Comparison of ENCODE assay signal across 8 mouse cellular contexts in the genomic region with DNA sequence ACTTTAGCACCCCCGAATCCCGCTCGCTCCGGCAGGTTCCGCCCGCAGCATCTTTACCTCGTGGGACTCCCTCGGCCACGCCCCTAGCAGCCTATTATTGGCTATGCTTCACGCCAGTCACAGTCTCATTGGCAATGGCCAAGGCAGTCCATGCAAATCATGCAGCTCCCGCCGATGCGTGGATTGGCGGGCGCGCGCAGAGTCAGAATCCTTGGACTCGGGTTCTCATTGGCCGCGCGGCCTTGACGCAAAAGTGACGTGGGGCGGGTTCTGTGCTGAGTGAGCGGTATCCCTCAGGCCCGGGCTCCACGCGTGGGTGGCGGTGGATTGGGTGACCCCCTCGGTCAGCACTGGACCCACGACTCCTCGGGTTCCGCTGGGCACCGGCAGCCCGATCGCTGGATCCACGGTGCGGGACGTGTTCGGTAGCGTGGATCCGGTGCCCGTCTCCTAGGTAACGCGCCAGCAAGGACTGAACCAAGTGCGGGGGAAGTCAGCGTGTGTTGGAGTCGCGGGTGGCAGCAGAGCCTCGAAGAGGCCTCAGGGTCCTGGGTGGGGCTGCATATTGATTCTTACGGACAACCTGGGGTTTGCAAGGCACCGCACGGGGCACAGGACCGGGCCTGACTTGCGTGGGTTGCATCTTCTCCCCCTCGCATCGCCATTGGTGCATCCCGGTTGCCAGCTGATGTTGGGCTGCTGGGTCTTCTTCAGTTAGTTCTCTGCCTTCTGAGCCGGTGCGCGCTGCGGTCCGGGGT. TPM values are rescaled to one million over a fixed set of nuclear protein-coding genes. Genes with fewer than 3 reads are reported as not detected.
DNase-seq lines count a peak whose midpoint lies in the region; ATAC-seq and TF ChIP-seq lines count a peak whose summit lies in the region.

TSS of gene Kcnab2 (minus strand) at position 406 of the 758 bp plus-strand sequence.

- peak within 1 kb of the TSS; percentile 90 for H3K9ac ChIP-seq in embryonic facial prominence, embryonic 11.5 days (replicated peaks; ENCODE audit: low read length)
- peak within 1 kb of the TSS; percentile 52 for H3K9ac ChIP-seq in intestine, postnatal 0 days (ENCODE audit: low read depth, low read length)

- peak; percentile 99 for DNase-seq in adrenal gland, postnatal 25 days
- DNase-seq in embryonic facial prominence, embryonic 11.5 days (ENCODE audit: low spot score): peak; percentile 100
- DNase-seq in left cerebral cortex, postnatal 36 days (ENCODE audit: low spot score in 2 of 2): peak; percentile 100
- peak; percentile 99 for DNase-seq in midbrain, embryonic 10.5 days (ENCODE audit: low spot score)
- peak; percentile 100 for DNase-seq in right cerebral cortex, postnatal 36 days (ENCODE audit: low spot score in 2 of 2)
- DNase-seq in urinary bladder, postnatal 4 days (ENCODE audit: low spot score in 2 of 2): peak; percentile 96 to 98

- H3K27me3 ChIP-seq in embryonic facial prominence, embryonic 11.5 days (ENCODE audit: control insufficient read depth, insufficient read depth, low read length): peaks cover 9% of the 10 kb centered on the region
- H3K27me3 ChIP-seq in intestine, postnatal 0 days (replicated peaks; ENCODE audit: control insufficient read depth, insufficient read depth, low read length): peaks cover 19% of the 10 kb centered on the region
- peaks cover 24% of the 10 kb centered on the region for H3K27me3 ChIP-seq in midbrain, embryonic 10.5 days (ENCODE audit: low read depth, poor library complexity, severe bottlenecking)

- TF ChIP-seq CTCF in intestine, postnatal 0 days (IDR thresholded peaks at IDR 0.05; ENCODE audit: low read depth): no peak

- H3K9me3 ChIP-seq in embryonic facial prominence, embryonic 11.5 days (replicated peaks; ENCODE audit: control insufficient read depth, low read length): no peaks in the 10 kb centered on the region
- H3K9me3 ChIP-seq in intestine, postnatal 0 days (ENCODE audit: control insufficient read depth): no peaks in the 10 kb centered on the region
- no peaks in the 10 kb centered on the region; the same call in 1 of the 2 replicates for H3K9me3 ChIP-seq in midbrain, embryonic 10.5 days (replicated peaks)

- H3K4me2 ChIP-seq in embryonic facial prominence, embryonic 11.5 days (ENCODE audit: low read depth, low read length): peak within 1 kb of the TSS; percentile 71
- H3K4me2 ChIP-seq in intestine, postnatal 0 days (replicated peaks; ENCODE audit: low read depth): peak within 1 kb of the TSS; percentile 73

- H3K36me3 ChIP-seq in embryonic facial prominence, embryonic 11.5 days (replicated peaks; ENCODE audit: control insufficient read depth, insufficient read depth, low read depth, low read length): no peaks in the 10 kb centered on the region
- H3K36me3 ChIP-seq in intestine, postnatal 0 days (ENCODE audit: control insufficient read depth, insufficient read depth): no peaks in the 10 kb centered on the region
- H3K36me3 ChIP-seq in midbrain, embryonic 10.5 days: peaks cover 5% of the 10 kb centered on the region; the same call in 1 of the 2 replicates

- intact Hi-C loops in left cerebral cortex, postnatal 36 days (cut with DNase I): loop anchor here (2.0 to 5.0 kb wide), 3 partner anchors 15 to 130 kb away; no protein-coding TSS in a partner anchor

- H3K4me3 ChIP-seq in embryonic facial prominence, embryonic 11.5 days (ENCODE audit: low read depth, low read length): peak within 1 kb of the TSS; percentile 70
- peak within 1 kb of the TSS; percentile 78 for H3K4me3 ChIP-seq in intestine, postnatal 0 days (ENCODE audit: low read depth, low read length)
- peak within 1 kb of the TSS; percentile 81 for H3K4me3 ChIP-seq in midbrain, embryonic 10.5 days

- peak within 1 kb of the TSS; percentile 52; the same call in 1 of the 2 replicates for H3K27ac ChIP-seq in embryonic facial prominence, embryonic 11.5 days (replicated peaks; ENCODE audit: low read depth, low read length)
- no peak within 1 kb of the TSS; the same call in 1 of the 2 replicates for H3K27ac ChIP-seq in intestine, postnatal 0 days (ENCODE audit: low read depth, low read length)
- H3K27ac ChIP-seq in midbrain, embryonic 10.5 days (replicated peaks): peak within 1 kb of the TSS; percentile 100

- H3K4me1 ChIP-seq in embryonic facial prominence, embryonic 11.5 days (ENCODE audit: control insufficient read depth, insufficient read depth, low read length): peaks cover 3% of the 10 kb centered on the region
- peaks cover 3% of the 10 kb centered on the region; the same call in 1 of the 2 replicates for H3K4me1 ChIP-seq in intestine, postnatal 0 days (replicated peaks; ENCODE audit: control insufficient read depth, insufficient read depth, low read length)
- peaks cover 43% of the 10 kb centered on the region for H3K4me1 ChIP-seq in midbrain, embryonic 10.5 days

- peak; percentile 96 for ATAC-seq in embryonic facial prominence, embryonic 11.5 days (replicated peaks; ENCODE audit: insufficient number of reproducible peaks, low FRiP score, low TSS enrichment, low read depth)
- ATAC-seq in granulocyte monocyte progenitor cell, adult 5-6 weeks (replicated peaks; ENCODE audit: poor library complexity, severe bottlenecking): peak; percentile 89
- peak; percentile 91 for ATAC-seq in intestine, postnatal 0 days

- under 1% methylated on average over 63 of the region's 63 CpGs for WGBS in embryonic facial prominence, embryonic 11.5 days
- under 1% methylated on average over 63 of the region's 63 CpGs for WGBS in intestine, postnatal 0 days
- under 1% methylated on average over 63 of the region's 63 CpGs for WGBS in midbrain, embryonic 10.5 days

RNA-seq across cellular contexts. Expression of gene Kcnab2, which starts in this region (rescaled TPM):
- total RNA-seq in adrenal gland, postnatal 25 days (2021): 4.4 and 8.4 TPM in 2 replicates
- 5.4 and 5.9 TPM in 2 replicates for polyA plus RNA-seq in embryonic facial prominence, embryonic 11.5 days (2014; fragmentation: Nextera tagmentation; extraction: Ambion mirVana)
- total RNA-seq in granulocyte monocyte progenitor cell, adult 5-6 weeks (2014; fragmentation: Nextera tagmentation): 84.3 and 85.6 TPM in 2 replicates
- total RNA-seq in granulocyte monocyte progenitor cell, adult 5-6 weeks (2017): 67.3 and 72.3 TPM in 2 replicates
- polyA plus RNA-seq in intestine, postnatal 0 days (2015; fragmentation: Nextera tagmentation; extraction: Ambion mirVana): 1.1 and 2.0 TPM in 2 replicates
- 100 to 1,000 TPM; 380 to 388 TPM for total RNA-seq in left cerebral cortex, postnatal 36 days (2021)
- polyA plus RNA-seq in midbrain, embryonic 10.5 days (2016; fragmentation: Nextera tagmentation; extraction: Ambion mirVana): 12.2 and 17.3 TPM in 2 replicates
